Comparison of ENCODE assay signal across 8 mouse cellular contexts in the genomic region with DNA sequence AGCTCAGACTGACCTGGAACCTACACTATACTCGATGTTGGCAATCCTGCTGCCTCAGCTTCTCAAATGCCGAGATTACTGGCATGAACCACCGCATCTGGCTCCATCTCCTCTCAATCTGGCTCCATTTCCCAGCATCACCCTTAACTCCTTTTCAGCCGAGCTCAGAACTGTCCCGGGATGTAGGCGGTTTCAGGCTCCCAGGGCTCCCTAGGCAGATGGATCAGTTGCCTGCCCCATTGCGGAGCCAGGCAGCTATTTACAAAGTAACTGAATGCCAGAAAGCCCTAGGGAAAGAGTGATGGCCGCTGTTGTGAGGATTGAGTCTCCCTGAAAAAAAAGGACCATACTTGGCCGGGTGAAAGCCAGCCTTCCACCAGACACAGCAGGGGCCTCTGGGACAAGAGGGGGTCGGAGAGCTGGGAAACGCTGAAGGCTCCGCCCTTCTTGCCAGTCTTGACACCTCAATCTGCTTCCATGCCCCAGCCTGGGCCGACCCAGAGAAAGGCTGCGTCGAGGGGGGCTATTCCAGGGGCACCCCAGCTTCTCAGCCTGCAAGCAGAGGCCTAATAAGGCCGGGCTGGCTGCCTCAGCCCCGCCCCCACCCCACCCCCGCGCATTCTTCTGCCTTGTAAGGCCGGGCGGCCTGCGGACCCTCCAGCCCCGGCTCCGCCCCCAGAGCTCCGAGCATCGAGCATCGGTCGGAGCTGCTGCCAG. TPM values are rescaled to one million over a fixed set of nuclear protein-coding genes. Genes with fewer than 3 reads are reported as not detected.
DNase-seq lines count a peak whose midpoint lies in the region; ATAC-seq lines count a peak whose summit lies in the region.

A gene (plus strand): TSS at position 683 of the 717 bp plus-strand sequence.

- ATAC-seq in hindbrain, embryonic 15.5 days (ENCODE audit: low FRiP score, low read depth): peak; percentile 73
- ATAC-seq in limb, embryonic 13.5 days (ENCODE audit: low FRiP score, low read depth): peak; percentile 87
- peak; percentile 64 for ATAC-seq in midbrain, embryonic 16.5 days

- peak in 1 of 2 experiments; percentile 33 for DNase-seq in adrenal gland, adult 18-20 months (ENCODE audit: low spot score in 2 of 2)
- no peak for DNase-seq in adrenal gland, adult (ENCODE audit: inconsistent age in 2 of 2, low spot score in 1 of 2)
- no peak for DNase-seq in adrenal gland, postnatal 4 days (ENCODE audit: low spot score in 2 of 2)
- peak in 1 of 2 experiments; percentile 52 for DNase-seq in gastrocnemius, adult 8-10 months (ENCODE audit: low spot score in 2 of 2)
- no peak for DNase-seq in right cerebral cortex, postnatal 4 days

- no peaks in the 10 kb centered on the region for H3K36me3 ChIP-seq in hindbrain, embryonic 15.5 days
- no peaks in the 10 kb centered on the region for H3K36me3 ChIP-seq in limb, embryonic 13.5 days
- H3K36me3 ChIP-seq in midbrain, embryonic 16.5 days (ENCODE audit: control insufficient read depth, insufficient read depth, low read length): no peaks in the 10 kb centered on the region

- peaks cover 21% of the 10 kb centered on the region for H3K4me1 ChIP-seq in hindbrain, embryonic 15.5 days (replicated peaks)
- peaks cover 32% of the 10 kb centered on the region for H3K4me1 ChIP-seq in limb, embryonic 13.5 days
- H3K4me1 ChIP-seq in midbrain, embryonic 16.5 days (ENCODE audit: control insufficient read depth, insufficient read depth, low read length): peaks cover 10% of the 10 kb centered on the region

- H3K27ac ChIP-seq in hindbrain, embryonic 15.5 days (replicated peaks): peak within 1 kb of the TSS; percentile 69
- H3K27ac ChIP-seq in limb, embryonic 13.5 days: peak within 1 kb of the TSS; percentile 88
- peak within 1 kb of the TSS; percentile 1 for H3K27ac ChIP-seq in midbrain, embryonic 16.5 days (ENCODE audit: low read length)

- H3K4me3 ChIP-seq in hindbrain, embryonic 15.5 days: peak within 1 kb of the TSS; percentile 35
- peak within 1 kb of the TSS; percentile 48 for H3K4me3 ChIP-seq in limb, embryonic 13.5 days
- peak within 1 kb of the TSS; percentile 33 for H3K4me3 ChIP-seq in midbrain, embryonic 16.5 days (ENCODE audit: low read depth, low read length)

- H3K9me3 ChIP-seq in hindbrain, embryonic 15.5 days: no peaks in the 10 kb centered on the region
- H3K9me3 ChIP-seq in limb, embryonic 13.5 days: no peaks in the 10 kb centered on the region
- no peaks in the 10 kb centered on the region for H3K9me3 ChIP-seq in midbrain, embryonic 16.5 days (replicated peaks; ENCODE audit: control insufficient read depth, low read length, poor library complexity, severe bottlenecking)

- under 1% methylated on average over 28 of the region's 28 CpGs for WGBS in hindbrain, embryonic 15.5 days
- 2% methylated on average over 26 of the region's 28 CpGs for WGBS in limb, embryonic 13.5 days
- 2% methylated on average over 21 of the region's 28 CpGs for WGBS in midbrain, embryonic 16.5 days

- peak within 1 kb of the TSS; percentile 78 for H3K4me2 ChIP-seq in hindbrain, embryonic 15.5 days
- peak within 1 kb of the TSS; percentile 75 for H3K4me2 ChIP-seq in limb, embryonic 13.5 days (replicated peaks)
- H3K4me2 ChIP-seq in midbrain, embryonic 16.5 days (ENCODE audit: low read length): peak within 1 kb of the TSS; percentile 69

- H3K27me3 ChIP-seq in hindbrain, embryonic 15.5 days: no peaks in the 10 kb centered on the region
- no peaks in the 10 kb centered on the region for H3K27me3 ChIP-seq in limb, embryonic 13.5 days
- no peaks in the 10 kb centered on the region for H3K27me3 ChIP-seq in midbrain, embryonic 16.5 days (ENCODE audit: control insufficient read depth, insufficient read depth, low read depth, low read length)

- peak within 1 kb of the TSS; percentile 41 for H3K9ac ChIP-seq in hindbrain, embryonic 15.5 days
- peak within 1 kb of the TSS; percentile 72 for H3K9ac ChIP-seq in limb, embryonic 13.5 days
- peak within 1 kb of the TSS; percentile 61 for H3K9ac ChIP-seq in midbrain, embryonic 16.5 days (ENCODE audit: low read depth, low read length)

RNA-seq across cellular contexts. Expression of the gene that starts here (rescaled TPM):
- 10 to 100 TPM; 52.0 to 58.6 TPM for total RNA-seq in adrenal gland, adult 18-20 months (2021)
- total RNA-seq in adrenal gland, postnatal 4 days (2021): 10 to 100 TPM; 82.3 to 84.4 TPM
- 10 to 100 TPM; 28.1 to 44.3 (median 31.9) TPM for total RNA-seq in gastrocnemius, adult 8-10 months (2022)
- 42.4 and 44.8 TPM in 2 replicates for polyA plus RNA-seq in hindbrain, embryonic 15.5 days (2015; fragmentation: Nextera tagmentation; extraction: Ambion mirVana)
- polyA plus RNA-seq in limb, embryonic 13.5 days (2015; fragmentation: Nextera tagmentation; extraction: Ambion mirVana): 201 and 204 TPM in 2 replicates
- 33.7 and 38.8 TPM in 2 replicates for polyA plus RNA-seq in midbrain, embryonic 16.5 days (2015; fragmentation: Nextera tagmentation; extraction: Ambion mirVana)

Comparison
In these comparisons a context has a peak if more than half of its experiments do, and no peak if none do; other contexts are left out.
1. H3K27ac ChIP-seq: peak in every context shown above with its lines; median percentile 88 in limb, embryonic 13.5 days; 69 in hindbrain, embryonic 15.5 days; 1 in midbrain, embryonic 16.5 days.